23 mouse cellular contexts compared by ENCODE assay signal in the genomic region with DNA sequence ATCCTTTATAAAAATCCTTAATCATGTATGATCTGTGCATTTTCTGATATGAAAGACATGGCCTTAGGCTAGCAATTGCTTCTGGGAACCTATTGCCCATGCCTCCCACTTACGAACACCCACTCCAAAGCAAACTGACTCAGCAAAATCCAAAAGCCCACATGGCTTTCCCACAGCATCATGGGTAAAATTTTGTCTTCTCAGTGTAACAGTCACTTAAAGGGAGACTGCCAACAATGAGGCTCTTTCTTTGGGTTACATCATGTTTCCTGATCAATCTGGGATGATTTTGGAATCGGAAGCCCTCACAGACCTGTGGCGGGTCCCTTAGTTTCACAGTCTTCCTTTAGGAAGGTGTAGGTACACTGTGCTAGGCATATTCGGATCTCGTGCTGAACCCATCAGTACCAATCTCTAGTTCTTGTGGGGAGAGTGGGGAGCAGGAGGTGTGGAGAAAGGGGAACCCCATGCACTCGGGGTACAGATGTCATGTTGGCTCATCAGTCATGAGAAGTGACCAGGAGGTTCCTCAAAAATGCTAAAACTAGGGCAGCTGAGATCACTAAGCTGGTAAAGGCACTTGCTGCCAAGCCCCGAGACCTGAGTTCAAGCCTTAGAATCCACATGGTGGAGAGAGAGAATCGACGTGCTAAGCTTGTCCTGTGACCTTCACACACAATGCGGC. TPM values are rescaled to one million over a fixed set of nuclear protein-coding genes. Genes with fewer than 3 reads are reported as not detected.
DNase-seq lines count a peak whose midpoint lies in the region; ATAC-seq and TF ChIP-seq lines count a peak whose summit lies in the region.
"Had no signal": no experiment of that assay in that cellular context is flagged by ENCODE, and none has a peak within 500 bp of the region (broad histone marks: within the 10 kb centered on the region; RNA-seq: fewer than 3 reads in every experiment).

No protein-coding gene starts in this region.

- H3K36me3 ChIP-seq in myocyte (ENCODE audit: control insufficient read depth, insufficient read depth): no peaks in the 10 kb centered on the region
- H3K36me3 ChIP-seq: G1E; heart, embryonic 10.5 days; kidney, embryonic 15.5 days; limb, embryonic 13.5 days; liver, embryonic 12.5 days had no signal

- H3K27me3 ChIP-seq in myocyte (ENCODE audit: control insufficient read depth, insufficient read depth, insufficient read length): no peaks in the 10 kb centered on the region
- H3K27me3 ChIP-seq: forebrain, embryonic 13.5 days; kidney, embryonic 15.5 days; limb, embryonic 13.5 days; liver, embryonic 12.5 days had no signal

- no peak overlapping the region for H3K4me3 ChIP-seq in myocyte
- H3K4me3 ChIP-seq: forebrain, embryonic 13.5 days; heart, embryonic 10.5 days; kidney, embryonic 15.5 days; limb, embryonic 13.5 days; liver, embryonic 12.5 days had no signal

- H3ac ChIP-seq in myocyte (ENCODE audit: control insufficient read depth, insufficient read length): no peak overlapping the region

- H3K79me2 ChIP-seq in myocyte (ENCODE audit: control insufficient read depth, insufficient read depth): peaks cover 36% of the 10 kb centered on the region

- no peak for TF ChIP-seq POLR2A in myocyte (IDR thresholded peaks at IDR 0.05; ENCODE audit: insufficient read length, low read depth)

- peak; percentile 32 for DNase-seq in lung, postnatal 36 days
- DNase-seq in lung, postnatal 25 days (ENCODE audit: low spot score): no peak
- peak; percentile 21 for DNase-seq in MN1 (ENCODE audit: low spot score)
- no peak for DNase-seq in spleen, postnatal 10 days (ENCODE audit: low spot score in 2 of 2)
- DNase-seq in kidney, postnatal 14 days: no peak
- DNase-seq: adrenal gland, adult 2 months; cerebellum, adult 2 months; cerebellum, postnatal 36 days; kidney, postnatal 4 days; lung, postnatal 10 days; right cerebral cortex, postnatal 14 days had no signal

- no peak overlapping the region for H3K4me2 ChIP-seq in myocyte (ENCODE audit: low read depth)
- H3K4me2 ChIP-seq: forebrain, embryonic 13.5 days; kidney, embryonic 15.5 days; limb, embryonic 13.5 days; liver, embryonic 12.5 days had no signal

- peak; percentile 71 for ATAC-seq in granulocyte monocyte progenitor cell, adult 5-6 weeks (replicated peaks; ENCODE audit: poor library complexity, severe bottlenecking)
- ATAC-seq in CD4-positive, CD25-positive, alpha-beta regulatory T cell, adult 4 months: no peak
- ATAC-seq: forebrain, embryonic 13.5 days; hindbrain, embryonic 16.5 days; intestine, postnatal 0 days; liver, embryonic 12.5 days; midbrain, embryonic 16.5 days had no signal

TF ChIP-seq in myocyte, 11 proteins besides CTCF, POLR2A, EP300 and RAD21:
- TF ChIP-seq TCF12 (IDR thresholded peaks at IDR 0.05; ENCODE audit: insufficient read depth, poor library complexity, severe bottlenecking) (no peak), CEBPB (IDR thresholded peaks at IDR 0.05; ENCODE audit: insufficient read depth, poor library complexity, severe bottlenecking) (peak; percentile 65; the same call in 1 of the 2 replicates)

RNA-seq across cellular contexts. Expression of gene Anxa4, which starts 14.3 kb away (rescaled TPM):
- total RNA-seq in granulocyte monocyte progenitor cell, adult 5-6 weeks (2014; fragmentation: Nextera tagmentation): 11.9 and 16.4 TPM in 2 replicates
- 16.4 and 17.7 TPM in 2 replicates for total RNA-seq in granulocyte monocyte progenitor cell, adult 5-6 weeks (2017)
- 72.5 TPM for polyA plus RNA-seq in myocyte (2012; fragmentation: generic; extraction: Trizol)
- 10 to 100 TPM; 22.6 to 24.4 TPM for polyA plus RNA-seq in CD4-positive, CD25-positive, alpha-beta regulatory T cell, adult 4 months (2017; shearing (Covaris generic))

RNA-seq across cellular contexts. Expression of gene Gmcl1, which starts 45.9 kb away (rescaled TPM):
- total RNA-seq in granulocyte monocyte progenitor cell, adult 5-6 weeks (2014; fragmentation: Nextera tagmentation): 28.3 and 31.7 TPM in 2 replicates
- 32.0 and 33.9 TPM in 2 replicates for total RNA-seq in granulocyte monocyte progenitor cell, adult 5-6 weeks (2017)
- 5.9 TPM for polyA plus RNA-seq in myocyte (2012; fragmentation: generic; extraction: Trizol)
- 10 to 100 TPM; 10.7 to 15.5 TPM for polyA plus RNA-seq in CD4-positive, CD25-positive, alpha-beta regulatory T cell, adult 4 months (2017; shearing (Covaris generic))

Comparison
In these comparisons a context has a peak if more than half of its experiments do, and no peak if none do; other contexts are left out.
1. DNase-seq: peak in lung, postnatal 36 days (single experiment) and MN1 (single experiment); none in lung, postnatal 25 days (single experiment), spleen, postnatal 10 days (0 of 2) and kidney, postnatal 14 days (single experiment).